Mouse (Mus musculus) adrenal gland, adult (tissue): ENCODE measurements around the gene Churc1.

Experiments used
- DNase-seq, 2 experiments: peaks; one replicate each; pipeline ENCODE4 v3.0.0; 2022 to 2023; ENCODE audit warnings: low spot score in 1 of 2; ENCODE audit not compliant: inconsistent age in 2 of 2

Churc1 gene

DNA sequence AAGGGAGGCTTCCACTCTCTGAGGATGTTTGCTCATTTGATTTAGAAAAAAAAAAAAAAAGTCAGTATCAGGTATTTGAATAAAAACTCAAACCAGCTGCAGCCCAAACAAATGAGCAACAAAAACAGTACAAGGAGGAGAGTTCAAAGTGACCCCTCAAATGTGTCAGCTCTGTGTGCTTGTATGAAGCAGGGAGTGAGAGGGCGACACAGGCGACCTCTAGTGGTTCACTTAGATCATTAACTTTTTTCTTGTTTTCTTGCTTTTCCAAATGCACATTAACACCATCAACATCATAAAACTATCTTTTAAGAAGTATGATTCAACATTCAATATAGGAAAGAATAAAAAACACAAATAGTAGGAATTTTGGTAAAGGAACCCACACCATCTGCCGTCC, 67.4 kb downstream of the Churc1 start:
- peak in 1 of 2 experiments; percentile 61 for DNase-seq
